Mouse (Mus musculus) adrenal gland, adult 8-10 months (tissue): ENCODE data around the gene Lipt1. TPM values are rescaled to one million over a fixed set of nuclear protein-coding genes. Genes with fewer than 3 reads are reported as not detected.

Experiments
- DNase-seq: peaks from one replicate; pipeline ENCODE4 v3.0.0; 2022
- total RNA-seq, 4 experiments: library from RNA; stranded (reverse); gene quantifications; 2 replicates each; pipeline ENCODE4 v1.2.4; 2022

The Lipt1 gene
- total RNA-seq: 10 to 100 TPM; 13.6 to 15.7 (median 14.9) TPM

DNA sequence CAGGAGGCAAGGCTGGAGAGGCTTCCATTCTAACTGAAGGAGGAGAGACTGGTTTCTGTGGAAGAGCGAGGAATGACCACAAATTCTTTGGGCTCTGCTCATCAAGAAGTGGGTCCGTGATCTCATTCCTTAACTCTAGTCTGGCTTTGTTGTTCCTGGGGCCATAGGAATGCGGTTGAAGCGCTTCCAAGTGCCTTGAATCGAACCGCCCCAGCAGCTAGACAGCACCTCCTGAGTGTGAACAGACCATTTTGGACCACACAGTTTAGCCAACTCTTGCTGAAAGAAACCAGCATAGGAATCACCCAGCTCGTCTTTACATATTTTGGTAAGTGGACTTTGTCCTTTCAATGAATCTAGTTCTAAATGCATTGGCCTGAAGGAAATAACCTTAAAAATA, at the start of gene Lipt1:
Lipt1 (plus strand) TSS at position 35 of the 400 bp plus-strand sequence.
- no peak for DNase-seq

- no peak for DNase-seq
Measured at GRCm38 (mm10) chr1:37831681-37832080, 39.9 kb upstream of the Lipt1 start.

DNA sequence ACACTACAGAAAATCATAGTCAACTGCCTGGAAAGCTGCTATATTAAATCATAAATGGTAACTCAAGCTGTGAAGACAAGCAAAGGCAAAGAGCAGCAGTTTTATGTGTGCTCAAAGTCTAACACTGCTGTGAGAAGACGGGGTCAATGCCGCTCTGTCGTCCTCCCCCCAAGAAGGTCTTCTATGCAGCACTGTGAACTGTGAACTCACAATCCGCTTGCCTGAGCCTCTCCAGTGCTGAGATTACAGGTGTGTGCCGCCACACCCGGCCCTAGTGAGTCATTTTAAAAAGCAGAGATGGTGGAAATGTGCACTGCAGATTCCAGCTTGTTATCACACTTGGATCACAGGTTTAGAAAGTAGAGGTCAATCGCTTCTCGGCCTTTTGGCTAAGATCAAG, 24.7 kb upstream of the Lipt1 start:
- DNase-seq: no peak

DNA sequence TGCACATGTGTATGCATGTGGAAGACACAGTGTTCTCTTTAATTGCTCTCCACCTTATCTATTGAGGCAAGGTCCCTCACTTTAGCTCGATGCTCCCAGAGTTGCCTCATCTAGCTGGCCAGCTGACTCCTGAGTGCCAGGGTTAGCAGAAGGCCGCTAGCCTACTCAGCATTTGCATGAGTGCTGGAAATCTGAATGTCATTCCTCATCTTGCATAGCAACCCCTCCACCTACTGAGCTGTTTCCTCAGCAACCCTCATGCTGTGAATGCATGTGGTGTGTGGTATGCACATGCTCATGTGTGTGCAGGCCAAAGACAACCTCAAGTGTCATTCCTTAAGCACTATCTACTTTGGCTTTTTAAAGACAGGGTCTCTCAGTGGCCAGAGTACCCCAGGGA, 20.8 kb upstream of the Lipt1 start:
- DNase-seq: no peak

- peak; percentile 100 for DNase-seq
Measured at GRCm38 (mm10) chr1:37864511-37865400, 6.8 kb upstream of the Lipt1 start.

- no peak for DNase-seq
Measured at GRCm38 (mm10) chr1:37865401-37866215, 5.9 kb upstream of the Lipt1 start.

- no peak for DNase-seq
Measured at GRCm38 (mm10) chr1:37866286-37866685, 5.3 kb upstream of the Lipt1 start, which contains the start of gene Tsga10. Gene Tsga10, minus strand, starts transcription at chr1:37866429.

- peak; percentile 41 for DNase-seq
Measured at GRCm38 (mm10) chr1:37867056-37867455, 4.5 kb upstream of the Lipt1 start.

DNA sequence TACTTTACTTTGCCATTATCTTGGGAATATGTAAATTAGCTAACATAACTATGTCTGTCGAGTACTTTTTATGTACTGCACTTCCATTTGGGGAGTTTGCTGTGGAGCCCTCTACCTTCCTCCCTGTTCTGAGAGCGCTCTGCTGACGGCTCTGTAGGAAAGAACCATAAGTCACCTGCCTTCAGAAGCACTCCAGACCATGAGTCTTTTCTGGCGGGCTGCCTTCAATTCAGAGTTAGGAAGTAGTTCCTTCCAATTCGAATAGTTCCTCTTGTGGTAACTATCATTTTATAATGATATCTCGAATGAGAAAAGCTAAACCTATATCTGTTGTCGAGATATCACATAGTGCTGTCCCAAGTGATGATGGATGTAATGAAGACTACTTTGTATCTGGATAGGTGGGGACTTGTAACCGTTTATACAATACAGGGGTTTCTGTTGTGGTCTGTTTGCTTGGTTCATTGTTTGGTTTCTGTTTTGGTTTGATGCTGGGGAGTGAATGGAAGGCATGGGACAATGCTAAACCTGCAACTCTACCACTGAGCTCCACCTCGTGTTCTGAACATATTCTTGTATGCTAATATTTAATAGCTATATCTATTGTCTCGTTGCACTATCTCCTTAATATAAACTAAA, 3.7 kb upstream of the Lipt1 start:
- no peak for DNase-seq

GRCm38 (mm10) chr1:37868640-37869039, 2.9 kb upstream of the Lipt1 start:
- no peak for DNase-seq

DNA sequence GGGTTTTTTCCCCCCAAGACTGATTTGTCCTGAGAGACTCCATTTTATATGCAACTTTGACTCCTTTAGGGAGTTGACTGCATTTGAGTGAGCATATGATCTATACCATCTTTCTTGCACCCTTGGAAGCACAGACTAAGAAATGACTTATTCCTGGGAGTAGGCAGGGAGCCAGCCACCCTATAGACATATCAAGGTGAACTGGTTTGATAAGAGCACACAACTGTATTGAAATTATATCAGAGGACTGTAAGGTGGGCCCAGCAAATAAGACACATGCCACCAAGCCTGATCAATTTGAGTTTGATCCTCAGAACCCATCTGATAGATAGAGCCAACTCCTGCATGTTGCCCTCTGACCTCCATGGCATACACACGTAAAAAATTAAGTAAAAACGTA, 2.2 kb upstream of the Lipt1 start:
- no peak for DNase-seq

DNA sequence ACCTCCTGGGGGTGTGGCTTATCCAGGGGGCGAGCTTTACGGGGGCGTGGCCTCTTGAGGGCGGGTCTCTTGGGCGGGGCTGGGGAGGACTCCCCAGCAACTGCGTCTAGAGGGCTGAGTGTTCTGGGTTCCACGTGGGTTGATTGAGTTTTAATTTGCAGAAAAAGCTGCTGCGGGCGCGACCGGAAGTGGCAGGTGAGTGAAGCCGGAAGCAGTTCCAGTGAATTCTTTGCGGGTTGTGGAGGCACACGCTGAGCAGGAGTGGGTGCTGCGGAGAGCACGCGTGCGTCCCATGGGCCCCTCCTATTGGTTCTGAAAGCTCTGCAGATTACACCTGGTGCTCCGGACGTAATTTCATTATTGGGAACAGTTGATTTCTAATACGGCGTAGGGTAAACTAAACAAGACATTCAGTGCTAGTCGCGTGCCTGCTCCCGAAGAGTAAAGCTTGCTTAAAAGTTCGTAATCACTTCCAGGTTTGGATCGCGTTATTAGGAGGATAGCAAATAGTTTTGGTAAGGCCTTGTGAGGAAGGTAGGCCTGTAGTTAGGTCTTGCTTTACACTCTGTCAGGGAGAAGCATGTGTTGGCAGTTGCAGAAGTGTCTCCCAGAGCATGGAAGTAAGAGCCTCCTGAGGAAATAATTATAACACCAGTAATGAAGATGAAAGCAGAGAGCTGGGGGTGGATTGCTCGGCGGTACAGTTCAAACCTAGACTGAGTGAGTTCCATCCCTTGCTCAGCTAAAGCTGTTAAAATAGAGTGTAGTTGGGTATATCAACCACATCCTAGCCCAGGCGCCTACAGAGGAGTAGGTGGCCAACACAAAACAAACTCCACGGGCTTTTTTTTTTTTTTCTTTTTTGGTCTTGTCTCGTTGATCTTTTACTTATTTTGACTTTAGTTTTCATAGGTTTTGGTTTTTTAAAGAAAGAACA, 861 bp downstream of the Lipt1 start:
- DNase-seq: peak; percentile 79

GRCm38 (mm10) chr1:37873157-37873556, 1.6 kb downstream of the Lipt1 start:
- no peak for DNase-seq

DNA sequence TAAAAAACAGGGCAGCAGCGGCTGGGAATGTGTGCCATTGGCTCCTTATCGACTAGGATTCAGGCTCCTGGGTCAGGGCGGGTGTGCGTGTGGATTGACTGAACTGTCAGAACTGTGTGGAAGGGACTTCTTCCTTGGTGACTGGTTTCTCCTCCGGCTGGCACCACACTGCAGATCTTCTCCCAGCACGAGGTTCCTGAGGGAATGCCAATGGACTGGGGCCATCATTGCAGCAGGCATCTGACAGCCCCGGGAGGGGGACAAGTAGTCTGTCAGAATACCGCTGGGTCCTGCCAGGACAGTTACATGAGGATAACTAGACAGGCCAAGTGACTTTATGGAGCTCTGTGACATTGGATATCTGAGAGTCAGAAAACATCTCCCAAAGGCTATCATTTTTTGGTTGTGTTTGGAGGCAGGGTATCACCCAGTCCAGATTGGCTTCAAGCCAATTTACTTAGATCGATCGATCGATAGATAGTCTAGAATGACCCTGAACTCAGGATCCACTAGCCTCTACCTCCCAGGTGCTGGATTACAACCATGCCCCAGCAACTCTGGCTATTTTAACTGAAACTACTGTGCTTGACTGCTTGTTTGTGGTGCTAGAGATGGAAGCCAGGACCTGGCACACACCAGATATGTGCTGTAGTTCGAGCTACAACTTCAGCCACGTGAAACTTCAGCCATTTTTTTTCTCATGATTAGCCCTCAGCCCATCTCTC, 6.4 kb downstream of the Lipt1 start:
- DNase-seq: no peak

GRCm38 (mm10) chr1:37883411-37883810, 11.9 kb downstream of the Lipt1 start:
- DNase-seq: no peak

DNA sequence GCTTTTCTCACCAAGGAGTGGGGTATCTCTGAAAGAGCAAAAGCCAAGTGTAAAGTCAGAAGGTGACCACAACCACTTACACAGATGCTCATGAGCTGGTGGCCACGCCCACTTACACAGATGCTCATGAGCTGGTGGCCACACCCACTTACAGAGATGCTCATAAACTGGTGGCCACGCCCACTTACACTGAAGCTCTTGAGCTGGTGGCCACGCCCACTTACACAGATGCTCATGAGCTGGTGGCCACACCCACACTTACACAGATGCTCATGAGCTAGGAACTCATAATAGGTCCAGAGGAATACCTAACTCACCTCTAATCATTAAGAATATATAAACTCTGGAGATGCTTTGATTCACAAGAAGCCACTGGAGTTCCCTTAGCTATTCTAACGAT, 12.9 kb downstream of the Lipt1 start:
- DNase-seq: no peak

DNA sequence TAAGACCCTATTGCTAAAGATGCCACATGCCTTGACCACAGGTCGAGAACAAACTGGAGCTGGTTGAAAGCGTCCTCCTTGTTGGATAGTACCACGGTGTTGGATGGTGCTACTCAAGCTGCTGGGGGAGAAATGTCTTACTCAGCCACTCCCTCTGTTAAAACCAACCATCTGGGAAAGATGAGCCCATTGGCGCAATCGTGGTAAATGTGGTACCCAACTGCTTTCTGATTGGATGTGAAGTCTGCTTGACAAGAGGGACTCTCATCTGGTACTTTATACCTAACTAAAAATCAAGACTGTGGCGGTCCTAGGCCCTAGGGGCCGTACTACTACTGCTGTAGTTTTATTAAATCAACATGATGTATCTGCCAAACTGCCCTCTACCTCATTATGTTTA, 17.7 kb downstream of the Lipt1 start:
- no peak for DNase-seq

GRCm38 (mm10) chr1:37890025-37890652, 18.6 kb downstream of the Lipt1 start, which contains the start of the genes Mitd1 and Mrpl30:
Gene Mitd1, minus strand, starts transcription at chr1:37890411.
Gene Mrpl30, plus strand, starts transcription at chr1:37890477.
- peak; percentile 83 for DNase-seq

- no peak for DNase-seq
Measured at GRCm38 (mm10) chr1:37891400-37891799, 19.9 kb downstream of the Lipt1 start.

- no peak for DNase-seq
Measured at GRCm38 (mm10) chr1:37894606-37895005, 23.1 kb downstream of the Lipt1 start.
